Mouse (Mus musculus) MEL (cell line): ENCODE data around the gene Scimp. TPM values are rescaled to one million over a fixed set of nuclear protein-coding genes. Genes with fewer than 3 reads are reported as not detected.

Source experiments
- DNase-seq: peaks from one replicate; pipeline ENCODE4 v3.0.0; 2011; ENCODE audit warnings: low read depth, low spot score
- H3K27ac ChIP-seq: 2 replicates; pipeline ENCODE4 v1.5.1; 2012; ENCODE audit warnings: low read depth, mild to moderate bottlenecking, control low read depth, low read length, moderate library complexity; ENCODE audit not compliant: control insufficient read depth
- H3K27me3 ChIP-seq, 2 experiments: fragments of 150-350 bp in 1 of 2; sonication (generic) in 1 of 2; 2 replicates each; pipeline ENCODE4 v1.6.1; 2012; ENCODE audit warnings: low read length in 2 of 2, mild to moderate bottlenecking in 2 of 2, improper control_type of control experiment in 1 of 2, moderate library complexity in 1 of 2; ENCODE audit not compliant: insufficient read depth in 2 of 2, control insufficient read depth in 1 of 2
- H3K36me3 ChIP-seq, 2 experiments: 2 replicates each; pipeline ENCODE4 v1.6.1; 2012 to 2014; ENCODE audit warnings: low read length in 2 of 2, improper control_type of control experiment in 1 of 2, inconsistent platforms in 1 of 2, mild to moderate bottlenecking in 1 of 2; ENCODE audit not compliant: insufficient read depth in 2 of 2, control insufficient read depth in 1 of 2
- H3K4me1 ChIP-seq, 2 experiments: fragments of 150-350 bp in 1 of 2; sonication (generic) in 1 of 2; 2 replicates each; pipeline ENCODE4 v1.6.1; 2012; ENCODE audit warnings: low read length in 2 of 2, improper control_type of control experiment in 1 of 2, mild to moderate bottlenecking in 1 of 2; ENCODE audit not compliant: insufficient read depth in 2 of 2, control insufficient read depth in 1 of 2
- H3K4me3 ChIP-seq, 2 experiments: fragments of 150-350 bp in 1 of 2; sonication (generic) in 1 of 2; 2 replicates each; pipeline ENCODE4 v1.5.1; 2012; ENCODE audit warnings: low read depth in 2 of 2, low read length in 2 of 2, mild to moderate bottlenecking in 2 of 2, moderate library complexity in 2 of 2, control low read depth in 1 of 2, improper control_type of control experiment in 1 of 2; ENCODE audit not compliant: control insufficient read depth in 1 of 2, insufficient read depth in 1 of 2
- H3K79me2 ChIP-seq: 2 replicates; pipeline ENCODE4 v1.6.1; 2012; ENCODE audit warnings: mild to moderate bottlenecking, low read length, moderate library complexity; ENCODE audit not compliant: control insufficient read depth, poor library complexity, insufficient read depth
- H3K9ac ChIP-seq: 2 replicates; pipeline ENCODE4 v1.6.1; 2012; ENCODE audit warnings: low read depth, mild to moderate bottlenecking, control low read depth, low read length, moderate library complexity; ENCODE audit not compliant: control insufficient read depth, poor library complexity, severe bottlenecking
- H3K9me3 ChIP-seq: fragments of 150-350 bp; sonication (generic); replicated peaks from 2 replicates; pipeline ENCODE4 v1.6.1; 2012; ENCODE audit warnings: mild to moderate bottlenecking, low read length, improper control_type of control experiment, moderate library complexity; ENCODE audit not compliant: insufficient read depth
- CHD2 ChIP-seq: IDR thresholded peaks from 2 replicates; pipeline ENCODE4 v1.6.1; 2011; ENCODE audit warnings: low read length, improper control_type of control experiment
- ELF1 ChIP-seq: IDR thresholded peaks from 2 replicates; pipeline ENCODE4 v1.6.1; 2014; ENCODE audit warnings: low read depth, mild to moderate bottlenecking, inconsistent platforms, low read length, improper control_type of control experiment, moderate library complexity
- GATA1 ChIP-seq: IDR thresholded peaks from 2 replicates; pipeline ENCODE4 v1.6.1; 2011; ENCODE audit warnings: low read depth, low read length, improper control_type of control experiment
- JUND ChIP-seq: IDR thresholded peaks from 2 replicates; pipeline ENCODE4 v1.6.1; 2011; ENCODE audit warnings: low read depth, mild to moderate bottlenecking, improper control_type of control experiment, low read length
- MAX ChIP-seq: IDR thresholded peaks from 2 replicates; pipeline ENCODE4 v1.6.1; 2011; ENCODE audit warnings: low read length, improper control_type of control experiment
- MEF2A ChIP-seq: IDR thresholded peaks from 2 replicates; pipeline ENCODE4 v1.6.1; 2014; ENCODE audit warnings: low read depth, mild to moderate bottlenecking, inconsistent platforms, low read length, improper control_type of control experiment; ENCODE audit not compliant: poor library complexity, insufficient replicate concordance, severe bottlenecking; ENCODE audit errors: extremely low read depth
- MYB ChIP-seq: IDR thresholded peaks from 2 replicates; pipeline ENCODE4 v1.6.1; 2011; ENCODE audit warnings: mild to moderate bottlenecking, low read depth, low read length, improper control_type of control experiment
- MYC ChIP-seq: IDR thresholded peaks from 2 replicates; pipeline ENCODE4 v1.6.1; 2011; ENCODE audit warnings: low read depth, mild to moderate bottlenecking, low read length, improper control_type of control experiment, moderate library complexity
- NELFE ChIP-seq: IDR thresholded peaks from 2 replicates; pipeline ENCODE4 v1.6.1; 2011; ENCODE audit warnings: low read depth, low read length, improper control_type of control experiment
- POLR2A ChIP-seq, 2 experiments: IDR thresholded peaks; 2 replicates each; pipeline ENCODE4 v1.6.1; 2011 to 2012; ENCODE audit warnings: low read length in 2 of 2, mild to moderate bottlenecking in 2 of 2, control low read depth in 1 of 2, improper control_type of control experiment in 1 of 2, low read depth in 1 of 2, moderate library complexity in 1 of 2; ENCODE audit not compliant: control insufficient read depth in 1 of 2, insufficient read depth in 1 of 2, poor library complexity in 1 of 2
- POLR2AphosphoS2 ChIP-seq: IDR thresholded peaks from 2 replicates; pipeline ENCODE4 v1.6.1; 2011; ENCODE audit warnings: low read length, improper control_type of control experiment
- RAD21 ChIP-seq: IDR thresholded peaks from 2 replicates; pipeline ENCODE4 v1.6.1; 2011; ENCODE audit warnings: mild to moderate bottlenecking, low read depth, low read length, improper control_type of control experiment
- RCOR1 ChIP-seq: IDR thresholded peaks from 2 replicates; pipeline ENCODE4 v1.6.1; 2012; ENCODE audit warnings: low read depth, mild to moderate bottlenecking, inconsistent platforms, low read length, improper control_type of control experiment
- USF2 ChIP-seq, 2 experiments: IDR thresholded peaks; 2 replicates each; pipeline ENCODE4 v1.6.1; 2011 to 2012; ENCODE audit warnings: improper control_type of control experiment in 2 of 2, low read length in 2 of 2, borderline replicate concordance in 1 of 2, inconsistent platforms in 1 of 2, low read depth in 1 of 2, mild to moderate bottlenecking in 1 of 2; ENCODE audit not compliant: insufficient read depth in 1 of 2
- ZC3H11A ChIP-seq: IDR thresholded peaks from 2 replicates; pipeline ENCODE4 v1.6.1; 2012; ENCODE audit warnings: low read depth, mild to moderate bottlenecking, inconsistent platforms, low read length, improper control_type of control experiment
- ZMIZ1 ChIP-seq: IDR thresholded peaks from 2 replicates; pipeline ENCODE4 v1.6.1; 2012; ENCODE audit warnings: low read depth, mild to moderate bottlenecking, inconsistent platforms, low read length, improper control_type of control experiment, moderate library complexity
- ZNF384 ChIP-seq: IDR thresholded peaks from 2 replicates; pipeline ENCODE4 v1.6.1; 2012; ENCODE audit warnings: low read depth, mild to moderate bottlenecking, inconsistent platforms, low read length, improper control_type of control experiment
- polyA plus RNA-seq, 2 experiments: library from polyadenylated mRNA; stranded (reverse) in 1 of 2; unstranded in 1 of 2; fragments of >175 nt in 1 of 2; fragments of >200 nt in 1 of 2; gene quantifications; 2 replicates each; pipeline versions ENCODE4 v1.2.1 to v1.2.4; 2012; ENCODE audit warnings: low replicate concordance in 2 of 2, low read depth in 1 of 2; ENCODE audit not compliant: insufficient read length in 2 of 2, insufficient read depth in 1 of 2, missing spikeins in 1 of 2
- total RNA-seq: library from RNA; depleted of rRNA; stranded (reverse); fragments of 300-350 nt; gene quantifications from 2 replicates; pipeline ENCODE4 v1.2.3, GENCODE M21; 2012

The Scimp gene
- total and polyA plus RNA-seq, 3 experiments: not detected

DNA sequence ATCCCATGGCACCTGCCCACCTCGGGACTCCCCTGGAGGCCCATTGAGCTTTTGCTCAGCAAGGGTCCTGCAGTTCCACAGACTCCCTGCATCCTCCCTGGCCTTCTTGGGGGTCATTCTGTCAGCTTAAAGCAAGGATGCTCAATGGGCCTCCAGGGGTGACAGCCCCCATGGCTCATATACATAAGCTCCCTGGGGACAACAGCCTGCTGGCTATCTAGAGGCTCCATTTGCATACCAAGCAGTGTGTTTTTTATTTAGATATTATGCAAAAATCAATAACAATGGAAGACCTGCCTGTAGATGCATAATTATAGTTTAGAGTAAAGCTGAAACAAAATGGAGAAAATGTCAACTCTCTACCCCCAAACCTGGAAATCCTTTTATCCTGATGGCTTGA lies 3.4 kb downstream of the Scimp start:
- TF ChIP-seq POLR2AphosphoS2 (no peak), POLR2A (IDR thresholded peaks at IDR 0.05; ENCODE audit: control insufficient read depth in 1 of 2, insufficient read depth in 1 of 2, low read depth in 1 of 2, low read length in 2 of 2, poor library complexity in 1 of 2) (no peak), GATA1 (no peak), USF2 (IDR thresholded peaks at IDR 0.05; ENCODE audit: borderline replicate concordance in 1 of 2, insufficient read depth in 1 of 2, low read depth in 1 of 2, low read length in 2 of 2) (no peak), ZC3H11A (no peak), RCOR1 (no peak), NELFE (no peak), ELF1 (no peak), MAX (no peak), RAD21 (no peak), JUND (no peak), MYC (no peak), CHD2 (no peak), MYB (no peak), MEF2A (no peak)
- no peaks in the 10 kb centered on the region for H3K36me3 ChIP-seq
- peaks cover 13 to 18% of the 10 kb centered on the region in 2 experiments for H3K27me3 ChIP-seq
- 0 out of 4 replicates have a peak, but pooled peaks cover 0 to 7% of the 10 kb centered on the region in 2 experiments for H3K4me1 ChIP-seq
- no peak for DNase-seq
- H3K4me3 ChIP-seq: no peak overlapping the region
- H3K9me3 ChIP-seq: no peaks in the 10 kb centered on the region
- H3K79me2 ChIP-seq: no peaks in the 10 kb centered on the region
- no peak overlapping the region for H3K27ac ChIP-seq
- H3K9ac ChIP-seq: no peak overlapping the region

DNA sequence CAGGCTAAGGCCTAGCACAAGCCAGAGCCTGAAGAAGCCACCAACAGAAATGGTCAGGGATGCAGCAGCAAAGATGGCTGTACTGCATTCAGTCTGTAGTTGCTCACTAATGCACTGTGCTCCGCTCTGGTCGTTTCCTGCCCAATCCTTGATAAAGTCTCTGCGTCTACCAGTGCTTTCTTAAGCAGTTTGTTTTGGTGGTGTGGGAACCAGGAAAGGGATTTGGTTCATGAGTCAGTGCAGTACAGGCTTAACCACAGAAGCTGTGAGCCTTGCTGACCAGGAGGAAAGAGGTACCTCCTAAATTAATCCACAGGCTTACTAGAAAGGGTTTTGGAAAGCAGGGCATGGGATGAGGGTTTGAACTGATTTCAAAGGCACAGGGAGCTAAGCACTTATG lies 4.3 kb downstream of the Scimp start:
- no peak overlapping the region for H3K9ac ChIP-seq
- no peak overlapping the region for H3K27ac ChIP-seq
- H3K27me3 ChIP-seq: peaks cover 13 to 15% of the 10 kb centered on the region in 2 experiments
- no peaks in the 10 kb centered on the region for H3K9me3 ChIP-seq
- no peak overlapping the region for H3K4me3 ChIP-seq
- no peaks in the 10 kb centered on the region for H3K36me3 ChIP-seq
- H3K4me1 ChIP-seq: 0 out of 4 replicates have a peak, but pooled peaks cover 0 to 7% of the 10 kb centered on the region in 2 experiments
- TF ChIP-seq ZNF384 (no peak), ZMIZ1 (no peak)
- DNase-seq: no peak
- no peaks in the 10 kb centered on the region for H3K79me2 ChIP-seq
